Mouse (Mus musculus) lung, adult 2 months (tissue): ENCODE data around the gene Bst2.
A peak's percentile ranks its signal among the peaks of the same experiment; 100 is the strongest.

Experiments used
- CTCF ChIP-seq: fragments of 200-500 bp; IDR thresholded peaks from 2 replicates; pipeline ENCODE4 v1.5.1; 2011; ENCODE audit warnings: mild to moderate bottlenecking, low read length, control low read depth; ENCODE audit not compliant: insufficient read depth
- POLR2A ChIP-seq: fragments of 200-500 bp; IDR thresholded peaks from 2 replicates; pipeline ENCODE4 v1.6.1; 2011; ENCODE audit warnings: low read depth, mild to moderate bottlenecking, control low read depth, low read length, borderline replicate concordance; ENCODE audit errors: extremely low read depth

DNA sequence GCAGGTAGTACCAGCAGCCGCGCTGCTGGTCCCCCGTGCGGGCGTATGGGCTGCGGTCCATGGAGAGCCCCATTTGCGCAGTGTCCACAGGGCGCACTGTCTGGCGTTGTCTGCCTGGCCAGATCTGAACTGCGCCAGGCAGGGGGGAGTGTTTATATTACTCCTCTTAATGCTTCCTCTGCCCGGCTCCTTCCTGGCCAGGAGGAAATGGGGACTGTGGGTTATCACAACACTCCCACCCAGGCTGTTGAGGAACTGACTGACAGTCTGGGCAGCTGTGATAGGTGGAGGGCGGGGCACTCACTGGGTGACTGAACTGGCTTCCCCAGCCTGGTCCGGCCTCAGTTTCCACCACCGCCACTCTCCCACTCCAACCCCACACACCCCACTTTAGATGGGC is 25.6 kb downstream of the Bst2 start, which contains the start of gene Plvap:
- TF ChIP-seq POLR2A, result peak; percentile 90; the same call in 1 of the 2 replicates
- TF ChIP-seq CTCF, result no peak
